Mouse (Mus musculus) cerebellum, adult 11 months (tissue): ENCODE measurements around the gene Ckap5.
A peak's percentile ranks its signal among the peaks of the same experiment; 100 is the strongest.
"Not testable (repeated sequence)": the region's sequence is repeated elsewhere in the genome, so short reads cannot be mapped to it uniquely, and the experiment has no call there.

Source experiments
- DNase-seq: peaks from one replicate; pipeline ENCODE4 v3.0.0; 2022

Ckap5 gene

DNA sequence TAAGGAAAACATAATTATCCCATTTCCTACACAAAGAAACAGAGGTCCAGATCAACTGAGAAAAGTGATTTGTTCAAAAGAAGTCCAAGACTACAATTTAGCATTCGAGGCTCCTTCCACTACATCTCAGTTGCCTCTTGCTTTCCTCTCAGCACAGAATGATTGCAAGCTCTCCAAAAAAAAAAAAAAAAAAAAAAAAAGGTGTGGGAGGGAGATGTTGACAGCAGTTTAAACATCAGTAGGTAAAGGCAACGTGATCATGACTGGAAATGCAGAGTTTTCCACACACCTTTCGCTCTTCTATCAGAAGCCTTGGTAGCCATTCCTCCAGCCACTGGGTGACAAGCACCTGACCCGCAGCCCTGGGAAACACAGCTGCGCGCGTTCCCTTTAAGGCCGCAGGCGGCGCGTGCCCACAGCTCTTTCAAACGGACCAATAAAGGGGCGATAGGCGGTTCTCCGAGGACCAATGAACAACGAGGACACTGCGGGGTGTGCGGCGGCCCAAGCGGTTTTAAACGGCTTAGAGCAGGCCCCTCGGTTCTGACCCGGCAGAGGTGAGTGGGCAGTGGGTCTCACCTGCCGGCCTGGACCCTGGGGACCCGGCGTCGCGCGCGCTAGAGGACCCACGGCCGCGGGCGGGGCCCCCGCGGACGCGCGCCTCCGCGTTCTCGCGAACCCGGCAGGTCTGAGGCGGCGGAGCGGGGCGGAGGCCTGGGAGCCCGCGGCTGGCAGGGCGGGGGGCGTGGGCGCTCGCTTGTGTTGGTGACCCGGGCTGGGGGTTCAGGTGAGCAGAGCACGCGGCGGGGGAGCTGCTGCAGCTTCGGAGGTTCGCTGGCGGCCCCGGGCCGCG is at the start of gene Ckap5:
Gene Ckap5 (plus strand): TSS at position 469 of the 853 bp plus-strand sequence.
- peak; percentile 89 for DNase-seq

GRCm38 (mm10) chr2:91476841-91477240 is 49.7 kb upstream of the Ckap5 start:
- DNase-seq = no peak

DNA sequence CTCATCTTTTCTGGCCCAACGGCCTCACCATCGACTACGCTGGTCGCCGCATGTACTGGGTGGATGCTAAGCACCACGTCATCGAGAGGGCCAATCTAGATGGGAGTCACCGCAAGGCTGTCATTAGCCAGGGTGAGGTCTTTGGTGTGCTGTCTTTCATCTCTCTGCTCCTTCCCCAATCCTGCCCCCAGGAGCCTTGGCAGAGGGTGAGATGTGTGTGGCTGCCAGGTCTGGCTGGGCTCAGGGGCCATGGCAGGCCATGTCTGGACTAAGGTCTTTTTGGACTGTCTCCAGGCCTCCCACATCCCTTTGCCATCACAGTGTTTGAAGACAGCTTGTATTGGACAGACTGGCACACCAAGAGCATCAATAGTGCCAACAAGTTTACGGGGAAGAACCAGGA is 46.2 kb upstream of the Ckap5 start:
- peak; percentile 59 for DNase-seq

- peak; percentile 59 for DNase-seq
Measured at GRCm38 (mm10) chr2:91480805-91481514, 45.6 kb upstream of the Ckap5 start.

DNA sequence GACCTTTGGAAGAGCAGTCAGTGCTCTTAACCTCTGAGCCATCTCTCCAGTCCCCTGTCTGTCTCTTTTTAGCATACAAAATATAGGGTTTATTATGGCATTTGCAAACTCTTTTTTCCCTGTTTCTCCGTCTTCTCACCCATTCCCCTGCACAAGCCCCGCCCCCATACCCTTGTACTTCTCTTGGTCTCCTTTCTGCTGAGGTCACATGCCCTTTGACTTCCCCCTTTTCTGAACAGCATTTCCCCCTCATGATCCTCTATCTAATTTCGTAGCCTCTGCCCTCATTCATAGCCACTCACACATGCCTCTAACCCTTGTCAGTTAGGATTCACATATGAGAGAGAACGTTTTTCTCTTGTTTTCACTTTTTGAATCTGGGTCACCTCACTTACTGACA is 41.9 kb upstream of the Ckap5 start:
- DNase-seq = no peak

DNA sequence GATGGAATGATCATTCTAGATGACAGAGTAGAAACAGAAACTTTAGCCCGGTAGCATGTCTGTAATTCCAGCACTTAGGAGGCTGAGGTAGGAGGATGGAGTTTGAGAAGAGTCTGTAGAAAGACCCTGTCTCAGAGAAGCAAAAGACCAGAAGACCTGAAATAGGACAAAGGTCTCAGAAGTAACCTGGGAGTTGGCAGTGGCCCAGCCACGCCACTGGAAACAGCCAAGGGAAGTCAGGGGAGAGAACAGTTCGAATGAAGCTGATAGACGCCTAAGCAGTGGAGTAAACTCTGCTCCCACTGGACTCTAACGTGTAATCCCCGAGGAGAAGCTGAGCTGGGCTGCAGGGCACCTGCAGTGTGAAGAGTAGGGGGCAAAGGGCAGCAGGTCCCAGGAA is 41.3 kb upstream of the Ckap5 start:
- no peak for DNase-seq

- not testable (repeated sequence) for DNase-seq
Measured at GRCm38 (mm10) chr2:91487295-91487694, 39.3 kb upstream of the Ckap5 start.

GRCm38 (mm10) chr2:91492071-91492635 is 34.4 kb upstream of the Ckap5 start:
- peak; percentile 86 for DNase-seq

- peak; percentile 80 for DNase-seq
Measured at GRCm38 (mm10) chr2:91493981-91494380, 32.6 kb upstream of the Ckap5 start.

DNA sequence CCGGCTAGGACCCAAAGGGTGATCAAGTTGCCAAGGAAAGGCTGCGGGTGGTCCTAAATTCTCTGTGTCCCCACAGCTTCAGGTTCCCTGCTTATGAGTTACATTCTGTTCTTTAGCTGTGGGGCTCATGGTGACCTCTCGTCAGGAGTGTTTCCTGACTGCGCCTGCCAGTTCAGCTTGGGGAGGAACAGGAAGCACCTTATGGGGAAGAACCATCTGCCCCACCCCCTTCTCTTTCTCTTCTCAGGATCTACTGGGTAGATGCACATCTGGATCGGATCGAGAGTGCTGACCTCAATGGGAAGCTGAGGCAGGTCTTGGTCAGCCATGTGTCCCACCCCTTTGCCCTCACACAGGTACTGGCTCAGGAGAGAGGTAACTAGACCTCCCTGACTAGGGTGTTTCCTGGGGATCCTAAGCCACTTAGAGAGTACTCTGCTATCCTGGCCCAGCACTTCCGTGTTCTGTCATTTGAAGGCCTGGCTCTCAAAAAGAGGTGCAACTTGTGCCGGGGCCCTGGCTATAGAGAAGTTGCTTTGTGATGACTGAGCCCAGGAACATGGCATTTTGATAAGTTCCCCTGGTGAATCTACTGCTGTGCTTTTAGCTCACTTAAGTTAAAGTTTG is 28.4 kb upstream of the Ckap5 start:
- DNase-seq = no peak

- no peak for DNase-seq
Measured at GRCm38 (mm10) chr2:91508076-91508475, 18.5 kb upstream of the Ckap5 start.

DNA sequence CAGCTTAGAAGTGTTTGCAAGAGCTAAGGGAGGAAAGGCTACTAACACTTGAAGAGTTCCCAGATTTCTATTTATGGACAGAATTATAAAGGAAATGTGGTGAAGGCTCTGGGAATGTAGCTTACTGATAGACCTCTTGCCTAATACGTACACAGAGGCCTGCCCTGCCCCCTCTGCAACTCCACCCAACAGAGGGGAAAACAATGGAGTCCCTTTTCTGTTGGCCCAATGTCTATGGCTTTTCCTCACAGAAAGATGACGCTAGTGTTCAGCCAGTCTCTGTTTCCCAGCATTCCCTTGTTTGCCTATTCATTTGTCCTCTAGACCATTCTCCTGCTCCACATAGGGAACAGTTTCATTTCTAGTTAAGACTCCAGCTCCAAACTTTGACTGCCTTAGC is 9.4 kb upstream of the Ckap5 start:
- DNase-seq = no peak

DNA sequence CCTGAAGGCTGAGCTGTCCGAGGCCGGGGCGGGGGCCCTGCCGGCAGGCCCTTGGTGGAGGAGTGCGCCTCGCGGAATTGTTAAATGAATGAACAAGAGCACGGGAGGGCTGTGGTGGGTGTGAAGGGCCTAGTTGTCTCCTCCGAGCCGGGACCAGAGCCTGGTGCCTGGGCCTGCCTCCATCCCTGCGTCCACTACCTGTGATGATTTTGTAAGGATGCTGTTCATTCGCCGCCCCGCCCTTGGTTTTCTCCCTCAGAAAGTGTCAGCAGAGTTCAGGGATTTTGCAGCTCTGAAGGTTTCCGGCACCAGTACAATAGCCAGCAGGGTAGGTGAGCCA is 555 bp downstream of the Ckap5 start:
- DNase-seq = peak; percentile 46

GRCm38 (mm10) chr2:91537588-91538205 is 11.1 kb downstream of the Ckap5 start:
- DNase-seq = peak; percentile 76

- no peak for DNase-seq
Measured at GRCm38 (mm10) chr2:91568125-91568524, 41.6 kb downstream of the Ckap5 start.

GRCm38 (mm10) chr2:91580894-91581293 is 54.3 kb downstream of the Ckap5 start:
- DNase-seq = peak; percentile 4

DNA sequence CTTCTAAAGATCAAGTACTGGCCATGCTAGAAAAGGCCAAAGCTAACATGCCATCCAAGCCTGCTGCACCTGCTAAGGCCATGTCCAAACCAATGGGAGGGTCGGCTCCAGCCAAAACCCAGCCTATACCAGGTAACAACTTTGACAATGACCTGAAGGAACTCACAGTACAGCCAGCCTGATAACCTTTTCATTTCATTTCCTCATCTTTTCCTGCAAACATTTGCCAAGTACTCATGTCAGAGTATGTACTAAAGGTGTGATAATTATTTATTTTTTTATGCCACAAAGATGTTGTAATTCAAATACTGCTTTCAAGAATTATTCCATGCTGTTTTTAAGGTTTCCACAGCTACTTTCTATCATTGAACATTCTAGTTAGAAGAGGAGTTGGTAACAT is 59.7 kb downstream of the Ckap5 start:
- no peak for DNase-seq

DNA sequence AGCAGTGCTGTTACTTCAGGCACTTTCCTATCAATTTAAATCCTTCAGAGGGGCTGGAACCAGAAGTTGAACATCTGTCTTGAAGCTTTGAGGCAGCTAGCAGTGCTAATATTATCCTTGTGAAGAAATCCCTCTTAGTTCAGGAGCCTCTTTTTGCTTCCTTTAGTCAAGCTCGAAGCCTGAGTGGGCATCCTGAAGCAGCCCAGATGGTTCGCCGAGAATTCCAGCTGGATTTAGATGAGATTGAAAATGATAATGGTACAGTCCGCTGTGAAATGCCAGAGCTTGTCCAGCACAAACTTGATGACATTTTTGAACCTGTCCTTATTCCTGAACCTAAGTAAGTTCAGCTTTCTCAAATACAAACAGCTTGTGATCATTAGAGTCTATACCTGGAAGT is 73.9 kb downstream of the Ckap5 start:
- no peak for DNase-seq

- no peak for DNase-seq
Measured at GRCm38 (mm10) chr2:91602389-91602788, 75.8 kb downstream of the Ckap5 start.

GRCm38 (mm10) chr2:91609370-91609769 is 82.8 kb downstream of the Ckap5 start:
- DNase-seq = not testable (repeated sequence)

GRCm38 (mm10) chr2:91622356-91622755 is 95.8 kb downstream of the Ckap5 start:
- no peak for DNase-seq

DNA sequence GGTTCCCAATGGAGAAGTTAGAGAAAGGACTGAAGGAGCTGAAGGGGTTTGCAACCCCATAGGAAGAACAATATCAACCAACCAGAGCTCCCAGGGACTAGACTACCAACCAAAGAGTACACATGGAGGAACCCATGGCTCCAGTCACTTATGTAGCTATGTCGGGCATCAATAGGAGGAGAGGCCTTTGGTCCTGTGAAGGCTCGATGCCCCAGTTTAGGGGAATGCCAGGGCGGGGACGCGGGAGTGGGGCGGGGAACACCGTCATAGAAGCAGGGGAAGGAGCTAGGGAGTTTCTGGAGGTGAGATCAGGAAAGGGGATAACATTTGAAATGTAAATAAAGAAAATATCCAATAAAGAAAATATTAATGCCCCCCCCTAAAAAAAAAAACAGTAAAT is 96.8 kb downstream of the Ckap5 start:
- DNase-seq = not testable (repeated sequence)

DNA sequence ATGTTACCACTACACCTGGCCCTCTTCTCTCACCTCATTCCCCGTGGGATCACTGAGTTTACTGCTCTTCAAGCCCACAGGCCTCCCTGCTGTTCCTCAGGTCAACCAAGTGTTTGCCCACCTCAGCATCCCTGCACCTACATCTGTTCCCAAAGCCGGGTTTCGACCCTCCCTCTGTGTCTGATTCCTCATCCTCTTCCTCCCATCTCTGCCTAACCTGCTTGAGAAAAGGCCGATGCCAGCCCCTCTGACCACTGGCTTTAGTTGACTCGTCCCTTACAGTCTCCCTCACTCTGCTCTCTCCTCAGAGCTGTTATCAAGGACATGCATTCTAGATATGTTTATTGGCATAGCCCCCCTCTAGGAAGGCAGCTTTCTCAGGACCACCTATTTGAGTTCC is 100.9 kb downstream of the Ckap5 start:
- no peak for DNase-seq
